Mouse (Mus musculus) spleen, postnatal 36 days (tissue): ENCODE results near the gene Mybpc3.

Source experiments
- DNase-seq, 2 experiments: peaks; one replicate each; pipeline ENCODE4 v3.0.0; 2022; ENCODE audit warnings: low spot score in 2 of 2, mixed read lengths in 1 of 2

The Mybpc3 gene

DNA sequence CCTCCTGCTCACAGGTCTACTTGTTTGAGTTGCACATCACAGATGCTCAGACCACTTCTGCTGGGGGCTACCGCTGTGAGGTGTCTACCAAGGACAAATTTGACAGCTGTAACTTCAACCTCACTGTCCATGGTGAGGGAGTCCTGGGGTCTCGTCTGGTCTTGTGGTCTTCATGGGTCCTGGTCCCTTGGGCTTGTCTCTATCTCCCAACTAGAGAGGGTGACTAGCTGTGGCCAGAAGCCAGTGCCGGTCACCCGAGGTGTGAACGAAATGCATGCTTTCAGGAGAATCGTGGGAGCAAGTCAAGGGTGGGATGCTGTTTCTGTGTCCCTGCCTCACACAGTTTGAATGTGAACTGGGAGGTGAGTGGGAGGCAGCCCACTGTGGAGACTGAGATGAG is 3.1 kb downstream of the Mybpc3 start:
- no peak for DNase-seq

DNA sequence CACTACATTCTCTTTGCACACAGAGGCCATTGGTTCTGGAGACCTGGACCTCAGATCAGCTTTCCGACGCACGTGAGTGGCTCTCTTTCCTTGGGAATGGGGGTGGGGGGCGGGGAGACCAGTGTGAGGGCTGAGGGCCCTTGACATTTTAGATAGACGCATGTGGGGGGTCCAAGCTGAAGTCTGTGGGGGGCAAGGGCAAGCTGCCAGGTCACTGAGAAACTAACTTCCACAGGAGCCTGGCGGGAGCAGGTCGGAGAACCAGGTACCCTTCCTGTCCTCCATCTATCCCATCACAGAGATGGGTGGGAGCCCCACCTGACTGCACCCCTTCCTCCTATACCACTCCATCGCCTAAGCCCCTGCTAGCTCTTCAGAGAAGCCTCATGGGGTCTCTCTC is 3.6 kb downstream of the Mybpc3 start:
- DNase-seq, result no peak

DNA sequence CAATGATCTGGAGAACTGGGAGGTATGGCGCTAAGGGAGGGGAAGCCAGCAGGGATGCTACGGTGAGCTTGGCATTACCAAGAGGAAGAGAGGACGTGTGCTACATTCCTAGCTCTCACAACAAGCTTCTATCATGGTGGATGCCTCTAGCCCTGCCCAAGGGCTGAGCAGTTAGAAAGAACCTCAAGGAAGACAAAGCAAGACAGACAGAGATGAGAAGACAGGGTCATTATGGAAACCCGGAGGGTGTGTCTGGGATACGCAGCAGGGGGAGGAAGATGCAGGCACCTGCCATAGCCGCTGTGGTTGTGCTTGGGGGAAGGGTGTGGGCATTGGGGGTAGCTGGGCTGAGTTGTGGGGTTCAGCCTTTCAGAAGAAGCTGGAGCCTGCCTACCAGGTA is 5.6 kb downstream of the Mybpc3 start:
- no peak for DNase-seq

DNA sequence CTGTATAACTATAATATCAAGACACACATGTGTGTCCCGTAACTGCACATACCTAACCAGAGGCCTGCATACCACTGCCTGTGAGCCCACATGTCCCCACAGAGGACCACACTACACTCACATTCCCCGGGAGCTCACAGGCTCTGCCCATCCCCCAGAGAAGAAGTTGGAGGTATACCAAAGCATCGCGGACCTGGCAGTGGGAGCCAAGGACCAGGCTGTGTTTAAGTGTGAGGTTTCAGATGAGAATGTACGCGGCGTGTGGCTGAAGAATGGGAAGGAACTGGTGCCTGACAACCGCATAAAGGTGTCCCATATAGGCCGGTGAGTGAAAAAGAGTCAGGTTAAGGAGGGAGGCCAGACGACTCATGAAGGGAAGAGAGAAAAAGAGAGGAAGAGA is 7.2 kb downstream of the Mybpc3 start:
- no peak for DNase-seq

DNA sequence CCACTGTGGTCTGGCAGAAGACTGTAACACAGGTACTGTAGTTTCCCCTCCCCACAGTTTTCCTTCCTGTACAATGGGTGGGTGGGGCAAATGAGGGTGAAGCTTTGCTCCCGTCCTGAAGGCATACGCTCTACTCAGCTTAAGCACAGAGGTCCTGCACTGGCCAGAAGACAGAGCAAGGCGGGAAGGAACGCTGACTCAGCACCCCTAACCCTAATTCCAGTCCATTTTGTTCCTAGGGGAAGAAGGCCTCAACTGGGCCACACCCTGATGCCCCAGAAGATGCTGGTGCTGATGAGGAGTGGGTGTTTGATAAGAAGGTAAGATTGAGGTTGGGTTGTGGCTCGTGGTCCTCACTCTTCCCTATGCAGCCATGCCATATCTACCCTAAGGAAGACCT is 10.8 kb downstream of the Mybpc3 start:
- no peak for DNase-seq

DNA sequence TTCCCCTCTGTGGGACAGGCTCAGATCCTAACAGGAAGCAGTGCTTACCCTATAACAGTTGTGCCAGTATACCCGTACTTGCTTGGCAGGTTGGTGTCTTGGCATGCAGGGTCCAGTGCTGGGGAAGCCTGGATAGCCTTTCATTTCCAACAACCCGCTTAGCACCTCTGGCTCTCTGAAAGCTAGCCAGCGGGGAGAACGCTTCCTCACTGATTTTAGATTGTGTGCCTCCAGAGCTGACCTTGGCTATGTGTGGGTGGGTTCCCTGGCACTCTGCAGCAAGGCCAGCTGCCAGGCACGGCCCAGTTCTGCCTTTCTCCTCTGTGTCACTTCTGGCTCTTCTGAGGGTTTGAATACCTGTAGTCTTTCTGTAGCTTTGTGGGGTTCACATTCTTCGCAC is 12.2 kb downstream of the Mybpc3 start:
- no peak for DNase-seq

DNA sequence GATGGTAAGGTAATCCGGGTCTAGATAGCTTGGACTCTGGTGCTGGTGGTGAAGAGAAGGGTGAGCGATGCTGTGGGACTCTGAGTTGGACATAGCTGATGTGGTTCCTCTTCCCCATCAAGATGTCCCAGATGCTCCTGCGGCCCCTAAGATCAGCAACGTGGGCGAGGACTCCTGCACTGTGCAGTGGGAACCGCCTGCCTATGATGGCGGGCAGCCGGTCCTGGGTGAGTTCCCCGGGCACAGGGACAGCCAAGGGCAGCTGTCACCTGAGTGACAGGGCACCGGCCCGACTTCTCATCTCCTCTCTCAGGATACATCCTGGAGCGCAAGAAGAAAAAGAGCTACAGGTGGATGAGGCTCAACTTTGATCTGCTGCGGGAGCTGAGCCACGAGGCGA is 13.3 kb downstream of the Mybpc3 start:
- DNase-seq, result no peak

DNA sequence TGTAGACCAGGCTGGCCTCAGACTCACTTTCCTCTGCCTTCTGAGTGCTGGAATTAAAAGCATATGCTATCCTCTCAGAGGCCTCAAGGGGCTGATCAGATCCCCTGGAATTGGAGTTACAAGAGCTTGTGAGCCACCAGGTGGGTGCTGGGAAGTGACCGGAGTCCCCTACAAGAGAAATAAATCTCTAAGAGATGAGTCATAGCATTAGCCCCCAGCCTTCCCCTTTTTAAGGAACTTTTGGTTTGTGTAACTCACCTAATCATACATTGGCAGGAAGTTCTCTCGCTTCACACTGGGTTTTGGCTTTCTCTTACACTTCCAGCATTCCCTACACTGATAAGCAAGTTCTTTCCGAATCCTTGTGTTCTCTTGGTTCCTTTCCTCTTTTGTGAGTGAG is 14.1 kb downstream of the Mybpc3 start:
- DNase-seq, result no peak

DNA sequence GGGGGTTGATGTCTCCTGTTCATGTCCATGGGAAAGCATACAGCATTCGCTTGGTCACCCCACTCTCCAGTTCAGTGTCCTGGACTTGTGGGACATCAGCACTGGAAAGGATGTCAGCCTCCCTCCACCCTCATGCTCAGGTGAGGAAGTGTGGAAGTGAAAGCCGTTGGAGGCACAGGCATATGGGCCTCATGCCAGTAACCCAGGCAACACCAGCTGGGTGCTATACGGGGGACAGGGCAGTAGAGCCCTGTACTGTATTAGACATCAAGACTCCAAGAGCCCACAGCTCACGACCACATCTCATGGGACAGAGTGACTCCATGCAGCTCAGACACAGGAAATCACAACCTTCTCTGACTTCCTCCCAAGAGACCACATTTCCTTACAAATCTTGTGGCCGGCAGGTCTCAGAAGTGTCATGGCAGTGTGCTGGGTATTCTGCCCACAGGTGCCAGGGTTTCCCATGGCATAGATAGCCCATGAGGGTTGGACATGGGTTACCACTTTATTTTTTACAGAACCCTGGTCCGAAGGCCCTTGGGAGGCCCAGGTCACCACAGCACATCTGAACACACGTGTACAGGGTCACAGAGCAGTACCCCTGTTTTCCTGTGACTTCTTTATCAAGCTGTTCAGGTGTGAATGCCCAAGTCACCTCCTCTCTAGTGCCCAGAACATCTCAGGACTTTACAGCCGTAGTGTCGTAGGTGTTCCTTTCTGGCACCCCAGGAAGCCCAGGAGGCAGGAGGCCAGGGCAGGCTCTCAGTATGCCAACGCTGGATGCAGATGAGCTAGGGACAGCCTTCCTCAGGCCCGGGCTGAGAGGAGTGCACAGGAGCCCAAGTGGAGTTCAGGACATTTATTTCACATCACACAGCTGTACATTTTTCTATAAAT is 18.8 kb downstream of the Mybpc3 start:
- DNase-seq, result no peak

DNA sequence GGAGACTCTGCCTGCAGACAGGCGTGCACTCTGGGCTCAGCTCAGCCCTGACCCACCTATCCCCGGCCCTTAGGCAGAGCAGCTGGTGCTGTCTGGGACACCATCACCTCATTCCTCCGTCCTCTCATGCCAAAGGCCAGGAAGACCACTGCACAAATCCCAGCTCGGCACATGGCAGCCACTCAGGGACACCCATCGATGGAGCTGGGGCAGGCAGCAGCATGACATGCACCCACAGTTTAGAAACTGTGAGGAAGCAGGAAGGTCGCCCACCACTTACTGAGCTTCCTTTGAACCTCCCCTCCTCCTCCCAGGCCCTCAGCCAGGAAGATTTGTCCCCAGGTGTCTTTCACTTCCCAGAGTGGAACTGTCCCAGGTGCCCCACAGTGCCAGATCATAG is 19.5 kb downstream of the Mybpc3 start:
- DNase-seq, result no peak

DNA sequence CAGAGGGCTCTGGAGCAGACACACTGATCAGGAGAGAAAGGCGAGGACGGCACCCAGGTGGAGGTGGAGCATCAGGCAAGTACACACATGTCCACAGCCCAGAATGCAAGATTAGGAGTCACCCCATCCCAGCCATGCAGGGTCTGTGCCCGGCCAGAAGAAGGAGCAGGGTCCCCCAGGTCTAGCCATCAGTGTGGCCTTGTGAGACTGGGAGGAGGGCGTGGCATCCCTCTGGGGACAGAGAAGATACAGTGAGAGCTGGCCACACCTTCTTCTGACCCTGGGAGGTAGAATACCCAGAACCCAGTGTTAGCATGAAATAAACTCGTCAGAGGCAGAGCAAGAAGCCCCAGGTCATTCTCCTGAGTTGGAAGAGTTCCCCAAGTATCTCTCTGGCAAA is 21.4 kb downstream of the Mybpc3 start:
- DNase-seq, result no peak

DNA sequence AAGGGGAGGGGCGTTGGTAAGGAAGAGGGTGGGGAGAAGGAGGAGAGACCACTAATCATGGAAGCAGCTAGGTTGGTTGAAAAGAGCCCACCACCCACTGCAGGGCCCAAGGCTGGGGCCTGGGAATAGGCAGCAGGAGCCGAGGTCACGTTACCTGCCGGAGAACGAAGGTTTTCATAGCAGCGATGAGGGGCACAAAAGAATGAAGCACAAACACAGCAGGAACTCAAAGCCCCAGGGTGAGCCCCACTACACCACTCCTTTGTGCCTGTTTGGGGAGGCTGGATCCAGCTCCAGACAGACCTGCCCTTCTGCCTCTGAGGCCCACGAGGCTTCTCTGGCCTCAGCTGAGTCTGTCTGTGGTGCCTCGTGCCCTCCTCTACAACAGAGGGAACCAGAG is 21.8 kb downstream of the Mybpc3 start:
- no peak for DNase-seq

DNA sequence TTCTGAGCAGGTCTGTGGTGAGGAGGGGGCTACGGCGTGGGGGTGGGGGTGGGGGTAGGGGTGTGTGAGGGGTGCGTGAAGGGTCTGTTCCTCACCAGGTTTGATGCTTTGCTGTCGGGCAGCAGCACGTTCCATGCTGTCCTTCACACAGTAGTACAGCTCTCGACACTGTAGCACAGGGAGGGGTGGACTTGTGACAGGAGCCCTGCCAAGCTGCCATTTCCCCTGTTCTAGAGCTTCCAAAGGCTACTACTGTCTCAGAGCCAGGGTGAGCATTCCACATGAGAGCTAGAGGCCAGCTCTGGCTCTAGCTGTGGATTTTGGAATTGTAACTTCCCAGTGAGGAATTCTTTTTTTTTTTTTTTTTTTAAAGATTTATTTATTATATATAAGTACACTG is 25.0 kb downstream of the Mybpc3 start:
- no peak for DNase-seq

DNA sequence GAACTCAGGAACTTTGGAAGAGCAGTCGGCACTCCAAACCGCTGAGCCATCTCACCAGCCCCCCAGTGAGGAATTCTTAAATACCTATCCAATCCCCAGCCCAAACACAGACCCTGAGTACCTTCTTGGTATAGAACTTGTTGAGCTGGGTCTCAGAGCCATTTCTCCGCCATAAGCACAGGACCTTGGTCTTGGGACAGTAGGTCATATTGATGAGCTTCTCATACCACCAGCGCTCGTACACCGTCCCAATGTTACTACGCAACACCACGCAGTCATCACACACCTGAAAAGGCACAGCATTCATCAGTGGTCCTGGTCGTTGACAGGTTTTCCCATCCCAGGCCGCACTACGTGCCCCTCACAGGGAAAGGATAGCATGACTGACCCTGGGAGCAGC is 25.5 kb downstream of the Mybpc3 start:
- DNase-seq, result no peak

DNA sequence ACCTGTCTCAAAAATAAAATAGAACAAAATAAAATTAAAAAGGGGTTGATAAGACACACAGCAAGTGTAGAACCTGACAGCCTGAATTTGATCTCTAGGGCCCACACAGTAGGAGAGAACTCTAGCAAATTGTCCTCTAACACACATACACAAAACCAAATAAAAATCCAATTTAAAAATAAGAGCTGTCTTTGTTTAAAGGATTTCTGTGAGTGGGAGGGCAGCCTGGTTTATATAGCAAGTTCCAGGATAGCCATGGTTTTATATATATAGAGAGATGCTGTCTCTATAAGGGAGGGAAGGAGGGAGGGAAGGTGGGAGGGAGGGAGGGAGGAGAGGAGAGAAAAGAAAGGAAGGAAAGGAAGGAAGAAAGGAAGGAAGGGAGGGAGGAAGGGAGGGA is 30.2 kb downstream of the Mybpc3 start:
- DNase-seq, result no peak

DNA sequence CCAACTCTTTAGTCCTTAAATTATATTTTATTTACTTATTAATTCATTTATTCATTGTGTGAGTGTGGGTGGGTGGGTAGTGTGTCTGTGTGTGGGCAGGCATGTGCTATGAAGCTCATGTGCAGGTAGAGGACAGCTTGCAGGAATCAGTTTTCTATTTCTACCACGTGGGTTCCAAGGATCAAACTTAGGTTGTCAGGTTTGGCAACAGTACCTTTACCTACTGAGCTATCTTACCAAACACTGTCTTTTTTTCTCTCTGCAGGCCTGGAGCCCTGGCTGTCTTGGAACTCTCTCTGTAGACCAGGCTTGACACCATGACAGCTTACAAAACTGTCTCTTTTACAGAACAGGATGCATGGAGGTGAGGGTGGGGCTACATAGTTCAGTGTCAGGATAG is 33.4 kb downstream of the Mybpc3 start:
- DNase-seq, result no peak

DNA sequence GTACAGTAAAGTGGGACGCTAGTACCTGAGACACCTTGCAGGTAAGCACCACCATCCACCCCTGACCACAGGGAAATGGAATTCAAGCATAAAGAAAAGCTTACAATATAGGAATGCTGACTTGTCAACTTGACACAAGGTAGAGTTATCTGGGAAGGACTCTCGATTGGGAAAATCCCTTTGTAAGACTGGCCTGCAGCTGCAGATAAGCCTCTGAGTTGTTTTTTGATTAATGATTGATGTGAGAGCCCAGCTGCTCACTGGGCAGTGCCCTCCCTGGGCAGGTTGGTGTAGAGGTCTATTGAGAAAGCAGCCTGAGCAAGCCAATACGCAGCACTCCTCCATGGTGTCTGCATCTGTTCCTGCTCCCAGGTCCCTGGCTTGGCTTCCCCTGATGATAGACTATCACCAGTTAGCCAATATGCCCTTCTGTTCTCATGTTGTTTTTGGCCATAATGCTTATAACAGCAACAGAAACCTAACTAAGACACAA is 35.0 kb downstream of the Mybpc3 start:
- DNase-seq, result no peak

DNA sequence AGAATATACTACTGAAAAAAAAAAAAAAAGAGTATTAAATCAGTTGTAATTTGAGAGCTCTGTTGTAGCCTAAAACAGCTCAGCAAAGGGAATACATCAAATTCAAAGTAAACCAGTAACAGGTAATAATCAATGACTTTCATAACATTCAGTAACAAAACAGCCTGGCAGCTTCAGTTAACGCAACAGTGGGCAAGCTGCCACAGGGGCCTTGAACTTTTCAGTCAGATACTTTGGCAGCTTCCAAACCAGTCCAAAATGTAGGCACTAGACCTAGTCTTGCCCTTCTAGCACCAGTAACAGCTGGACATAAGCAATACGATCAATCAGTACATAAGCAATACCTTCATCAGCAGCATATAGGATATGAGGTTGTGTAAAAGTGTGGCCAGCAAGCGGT is 36.1 kb downstream of the Mybpc3 start:
- DNase-seq, result no peak

DNA sequence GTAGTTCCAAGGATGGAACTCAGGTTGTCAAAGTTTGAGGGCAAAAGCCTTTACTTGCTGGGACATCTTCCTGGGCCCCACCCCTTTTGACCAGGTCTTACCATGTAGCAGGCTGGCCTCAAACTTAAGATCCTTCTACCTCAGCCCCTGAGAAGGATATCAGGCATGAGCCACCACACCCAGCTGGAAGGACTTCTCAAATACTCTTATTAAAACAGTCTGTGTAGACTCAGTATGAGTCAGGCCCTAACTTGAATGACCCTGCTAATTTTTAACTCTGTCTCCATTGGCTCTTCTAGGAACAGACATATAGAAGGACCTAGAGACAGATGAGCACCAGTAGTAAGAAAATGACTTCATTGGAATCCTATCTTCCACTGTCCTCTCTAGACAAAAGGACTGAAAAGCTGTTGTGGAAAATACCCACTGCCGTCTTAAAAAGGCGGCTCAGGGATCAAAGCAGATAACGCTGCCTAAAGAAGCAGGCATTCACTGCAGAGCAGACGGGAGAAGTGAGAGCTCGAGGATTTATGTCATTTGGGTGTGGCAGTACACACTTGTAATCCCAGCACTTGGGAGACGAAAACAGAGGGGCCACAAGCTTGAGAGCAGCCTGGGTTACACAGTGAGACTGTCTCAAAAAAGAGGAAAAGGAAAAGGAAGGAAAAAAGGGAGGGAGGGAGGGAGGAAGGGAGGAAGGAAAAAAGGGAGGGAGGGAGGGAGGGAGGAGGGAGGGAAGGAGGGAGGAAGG is 39.2 kb downstream of the Mybpc3 start:
- no peak for DNase-seq

DNA sequence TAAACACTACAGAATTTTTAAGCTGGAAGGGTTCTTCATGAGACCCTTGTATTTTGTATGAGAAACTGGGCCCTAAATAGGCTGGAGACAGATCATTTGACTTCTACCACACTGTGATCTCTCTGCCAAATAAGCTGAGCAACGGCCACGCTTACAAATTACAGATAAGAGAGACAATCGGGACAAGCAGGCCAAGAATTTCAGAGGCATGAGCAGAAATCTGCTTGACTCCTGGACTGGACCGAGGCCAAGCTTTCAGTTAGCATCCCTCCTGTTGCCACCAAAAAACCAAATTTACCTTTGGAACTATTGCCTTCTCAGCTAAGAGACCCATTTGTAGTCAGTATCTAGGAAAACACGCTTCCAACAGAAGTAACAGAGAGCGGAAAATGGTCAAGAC is 42.6 kb downstream of the Mybpc3 start:
- no peak for DNase-seq

DNA sequence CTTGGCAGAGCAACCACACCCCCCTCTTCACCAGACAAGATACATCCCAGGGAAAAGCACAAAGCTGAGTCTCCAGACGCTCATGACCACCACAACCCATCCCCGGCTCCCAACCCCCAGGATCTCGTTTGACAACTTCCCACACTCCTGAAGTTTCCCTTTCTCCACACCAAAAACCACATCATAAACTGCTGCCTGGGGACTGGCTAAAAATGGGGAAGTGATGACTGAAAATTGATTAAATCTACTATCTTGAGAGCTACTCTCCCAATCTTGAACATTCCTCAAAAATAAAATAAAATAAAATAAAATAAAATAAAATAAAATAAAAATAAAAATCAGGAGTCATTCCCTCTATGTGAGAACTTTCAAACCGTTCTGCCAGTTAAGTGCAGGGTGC is 45.0 kb downstream of the Mybpc3 start:
- no peak for DNase-seq

DNA sequence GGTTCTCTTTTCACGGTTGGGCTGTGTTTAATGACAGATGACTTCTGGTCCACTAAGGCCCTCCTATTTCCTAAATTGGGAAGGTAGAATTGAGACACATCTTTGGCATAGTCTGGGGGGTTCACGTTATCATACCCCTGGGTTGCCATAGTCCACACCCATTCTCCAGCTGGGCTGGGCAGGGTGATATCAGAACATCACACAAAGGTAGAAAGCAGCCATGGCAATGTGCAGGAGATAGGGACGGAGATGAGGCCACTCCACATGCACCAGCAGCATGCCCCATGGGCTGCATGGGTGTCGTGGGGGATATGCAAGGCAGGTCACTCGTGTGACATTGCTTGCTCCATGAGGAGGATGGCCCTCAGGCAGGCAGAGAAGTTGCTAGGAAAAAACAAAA is 45.6 kb downstream of the Mybpc3 start:
- no peak for DNase-seq

DNA sequence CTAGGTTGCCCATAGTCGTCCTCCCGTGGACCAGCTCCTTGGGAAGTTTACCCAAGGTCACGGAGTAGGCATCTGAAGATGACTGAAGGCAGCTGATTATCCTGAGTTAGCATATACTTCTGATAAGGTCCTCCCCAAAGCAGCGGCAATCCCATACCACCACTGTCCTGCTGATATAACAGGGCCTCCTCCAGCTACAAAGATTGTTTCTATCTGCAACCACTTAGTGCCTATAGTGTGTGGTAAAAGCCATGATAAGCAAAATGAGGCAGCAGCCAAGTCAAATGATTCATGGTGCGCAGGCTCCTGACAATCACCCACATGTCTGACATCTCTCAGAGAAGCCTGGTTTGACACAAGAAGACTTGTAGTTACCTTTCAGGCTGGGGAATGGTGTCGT is 47.0 kb downstream of the Mybpc3 start:
- DNase-seq, result no peak
